Mouse (Mus musculus): Measurements from ENCODE around the gene Anapc16.
A peak's percentile ranks its signal among the peaks of the same experiment; 100 is the strongest.

Anapc16 gene

GRCm38 (mm10) chr10:59971813-59972212, 31.1 kb downstream of the Anapc16 start:
- no peak for DNase-seq (ENCODE audit: low read depth, low spot score)

- DNase-seq (ENCODE audit: low read depth, low spot score) = no peak
Observed at GRCm38 (mm10) chr10:59970450-59971062, 32.4 kb downstream of the Anapc16 start.

DNA sequence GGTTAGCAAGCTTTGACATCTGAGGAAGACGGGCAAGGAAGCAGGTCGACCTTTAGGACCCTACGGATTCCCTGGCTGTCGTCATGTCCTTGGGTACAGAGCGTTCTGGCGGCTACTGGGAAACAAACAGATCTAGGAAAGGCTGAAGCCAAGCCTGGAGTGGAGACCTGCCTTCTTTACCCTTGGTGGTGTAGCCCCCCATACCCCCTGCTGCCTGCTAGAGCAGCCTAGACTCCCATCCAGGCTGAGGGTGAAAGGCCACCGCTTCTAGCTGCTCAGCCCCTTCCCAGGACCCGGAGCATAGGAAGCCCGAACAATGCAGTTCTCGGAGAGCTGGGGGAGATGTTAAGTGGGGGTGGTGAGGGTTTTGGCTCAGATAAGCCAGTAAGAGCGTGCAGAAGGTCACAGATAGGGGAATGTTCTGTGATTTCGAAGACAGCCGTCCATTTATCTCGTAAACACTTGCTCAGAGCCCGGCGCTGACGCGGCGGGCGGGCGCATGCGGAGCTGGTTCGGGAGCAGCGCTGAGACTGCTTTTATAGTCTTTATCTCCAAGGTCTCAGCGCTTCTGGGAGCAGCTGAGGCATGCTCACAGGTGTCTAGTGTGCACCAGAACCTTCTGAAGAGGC, 33.0 kb downstream of the Anapc16 start:
- DNase-seq (ENCODE audit: low read depth, low spot score) = no peak

DNA sequence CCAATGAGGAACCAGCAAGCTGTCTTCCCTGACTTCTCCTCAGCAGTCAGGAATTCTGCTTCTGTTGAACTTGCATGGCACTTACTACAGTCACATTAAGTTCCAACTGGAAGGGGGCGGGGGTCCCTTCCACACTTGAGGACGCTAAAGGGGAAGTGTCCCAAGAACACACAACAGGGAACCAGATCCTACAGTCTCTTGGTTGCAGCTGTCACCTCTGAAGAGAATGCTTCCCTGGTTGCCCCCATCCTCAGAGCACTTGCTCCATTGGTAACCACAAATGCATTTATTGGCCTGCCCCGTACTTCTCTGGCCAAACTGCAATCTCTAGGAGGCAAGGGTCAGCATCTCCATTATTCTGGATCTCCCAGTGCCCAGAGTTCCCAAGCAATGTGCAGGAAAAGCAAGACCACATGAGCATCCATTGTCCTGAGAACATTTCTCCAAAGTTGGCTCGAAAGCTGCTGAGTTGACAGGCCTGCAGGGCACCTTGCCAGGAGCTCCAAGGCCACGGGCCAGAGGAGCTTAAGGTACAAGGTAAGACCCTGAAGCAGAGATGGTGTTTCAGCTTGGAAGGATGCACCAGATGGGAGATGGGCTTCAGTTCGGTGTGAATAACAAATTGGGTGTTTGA, 35.5 kb downstream of the Anapc16 start:
- no peak for DNase-seq (ENCODE audit: low read depth, low spot score)

- DNase-seq (ENCODE audit: low read depth, low spot score) = no peak
Observed at GRCm38 (mm10) chr10:59966743-59967142, 36.2 kb downstream of the Anapc16 start.

DNA sequence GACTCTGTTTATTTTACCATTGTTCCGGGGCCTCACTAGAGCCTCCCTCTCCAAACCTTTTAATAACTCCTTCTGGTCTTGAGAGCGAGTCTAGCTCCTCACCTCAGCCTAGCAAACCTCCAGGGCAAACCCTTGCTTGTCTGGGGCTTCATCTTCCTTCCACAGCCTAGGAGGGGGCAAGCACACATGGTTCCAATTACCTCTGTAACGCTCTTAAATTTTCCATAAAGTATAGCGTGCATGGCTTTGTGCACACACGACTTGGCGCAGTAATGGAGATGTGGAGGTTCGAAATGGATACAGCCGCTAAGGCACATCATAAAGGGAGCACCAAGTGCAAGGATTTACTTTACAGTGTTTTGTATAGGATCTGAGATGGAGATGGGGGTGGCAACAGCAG, 37.1 kb downstream of the Anapc16 start:
- no peak for DNase-seq (ENCODE audit: low read depth, low spot score)

DNA sequence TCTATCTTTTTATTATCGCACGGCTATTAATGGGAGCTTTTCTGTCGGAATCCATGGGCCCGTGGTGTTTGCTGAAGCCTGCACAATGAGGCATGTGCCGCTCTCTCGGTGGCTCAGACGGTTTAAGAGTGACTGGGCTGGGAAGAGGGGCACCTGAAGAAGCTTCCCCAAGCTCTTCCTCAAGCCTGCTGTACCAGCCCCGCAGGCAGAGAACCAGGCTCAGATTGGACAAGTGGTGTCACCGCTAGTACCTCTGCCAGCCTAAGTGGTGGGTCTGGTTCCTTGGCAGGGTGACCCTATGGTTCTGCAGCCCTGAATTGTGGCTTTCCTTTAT, 37.6 kb downstream of the Anapc16 start:
- no peak for DNase-seq (ENCODE audit: low read depth, low spot score)

- no peak for DNase-seq (ENCODE audit: low read depth, low spot score)
Observed at GRCm38 (mm10) chr10:59964504-59965361, 38.2 kb downstream of the Anapc16 start.

GRCm38 (mm10) chr10:59963609-59964008, 39.3 kb downstream of the Anapc16 start:
- DNase-seq (ENCODE audit: low read depth, low spot score) = no peak

DNA sequence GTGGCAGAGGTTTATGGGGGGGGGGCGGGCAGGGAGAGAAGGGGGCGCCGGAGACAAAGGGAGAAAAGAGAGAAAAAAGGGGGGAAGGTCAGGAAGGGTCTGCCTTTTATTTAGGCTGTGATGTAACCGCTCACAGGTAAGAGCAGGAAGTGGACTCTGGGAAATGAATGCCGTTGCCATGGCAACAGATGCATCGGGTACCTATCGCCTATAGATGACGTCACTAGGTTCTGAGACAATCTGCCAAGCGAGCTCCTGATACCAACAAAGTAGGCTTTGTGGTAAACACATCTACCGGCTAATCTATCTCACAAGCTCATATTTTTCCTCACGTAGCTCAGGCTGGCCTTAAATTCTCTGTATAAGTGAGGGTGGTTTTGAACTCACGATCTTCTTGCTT, 43.4 kb downstream of the Anapc16 start:
- no peak for DNase-seq (ENCODE audit: low read depth, low spot score)

GRCm38 (mm10) chr10:59958458-59958857, 44.5 kb downstream of the Anapc16 start:
- no peak for DNase-seq (ENCODE audit: low read depth, low spot score)

DNA sequence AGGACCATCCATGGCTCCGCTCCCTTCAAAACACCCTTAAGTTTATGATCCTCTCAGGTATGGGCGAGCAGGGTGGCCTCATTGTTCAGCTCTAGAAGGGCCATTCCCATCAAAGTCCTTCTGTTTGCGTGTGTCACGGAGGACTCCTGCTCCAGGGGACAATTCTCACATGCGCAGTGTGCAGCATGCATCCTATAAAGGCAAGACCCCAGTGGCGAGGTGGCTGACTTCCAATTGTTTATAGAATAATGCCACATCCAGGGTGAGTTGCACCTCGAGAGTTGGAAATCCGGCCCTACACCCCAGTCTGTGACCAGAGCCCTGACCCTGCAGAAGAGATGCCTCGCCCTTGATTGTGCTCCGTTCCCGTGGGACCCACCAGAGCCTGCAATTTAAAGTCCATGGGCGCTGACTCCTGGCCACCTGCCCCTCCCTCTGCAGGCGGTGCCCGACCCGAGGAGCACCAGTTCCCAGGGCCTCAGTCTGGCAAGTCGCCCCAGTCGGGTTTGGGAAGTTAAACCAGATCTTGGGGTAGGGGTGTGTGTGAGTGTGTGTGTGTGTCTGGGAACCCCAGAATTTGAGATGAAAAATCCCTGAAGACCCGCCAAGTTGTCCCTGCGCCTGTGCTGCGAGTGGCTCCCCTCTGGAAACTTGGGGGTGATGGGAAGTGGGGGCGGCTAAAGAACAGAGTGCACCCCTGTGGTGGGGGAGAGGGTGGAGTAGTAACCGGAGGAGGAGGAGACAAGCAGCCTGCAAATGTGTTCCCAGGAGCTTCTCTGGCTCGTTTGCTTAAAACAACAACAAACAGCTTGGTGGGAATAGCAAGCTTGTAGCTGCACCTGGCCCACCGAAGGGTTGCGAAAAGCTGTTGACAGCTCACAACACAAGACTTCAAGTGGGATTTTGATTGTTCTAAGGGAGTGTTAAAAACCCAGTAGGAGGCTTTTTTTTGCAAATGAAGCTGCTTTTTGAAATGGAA, 45.5 kb downstream of the Anapc16 start:
- no peak for DNase-seq (ENCODE audit: low read depth, low spot score)

- DNase-seq (ENCODE audit: low read depth, low spot score) = no peak
Observed at GRCm38 (mm10) chr10:59956681-59957080, 46.3 kb downstream of the Anapc16 start.

DNA sequence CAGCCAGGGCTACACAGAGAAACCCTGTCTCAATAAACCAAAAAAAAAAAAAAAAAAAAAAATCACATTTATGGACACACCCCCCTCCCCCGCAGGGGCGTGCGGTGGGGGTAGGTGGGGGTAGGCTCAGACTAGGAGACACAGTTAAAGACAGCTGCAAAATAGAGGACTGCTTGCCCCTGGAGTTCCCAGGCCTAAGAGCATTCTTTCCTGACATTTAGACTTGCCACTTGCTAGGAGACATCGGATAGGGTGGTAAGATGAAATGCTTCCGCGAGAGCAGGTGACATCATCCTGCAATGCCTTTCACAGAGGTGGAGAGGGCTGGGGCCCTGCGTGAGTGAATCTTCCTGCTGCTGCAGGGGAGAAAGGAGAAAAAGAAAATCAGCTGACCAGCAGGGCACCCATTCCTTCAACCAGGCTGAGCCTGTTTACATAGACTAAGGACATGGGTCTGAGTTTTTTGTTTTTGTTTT, 49.3 kb downstream of the Anapc16 start:
- no peak for DNase-seq (ENCODE audit: low read depth, low spot score)

DNA sequence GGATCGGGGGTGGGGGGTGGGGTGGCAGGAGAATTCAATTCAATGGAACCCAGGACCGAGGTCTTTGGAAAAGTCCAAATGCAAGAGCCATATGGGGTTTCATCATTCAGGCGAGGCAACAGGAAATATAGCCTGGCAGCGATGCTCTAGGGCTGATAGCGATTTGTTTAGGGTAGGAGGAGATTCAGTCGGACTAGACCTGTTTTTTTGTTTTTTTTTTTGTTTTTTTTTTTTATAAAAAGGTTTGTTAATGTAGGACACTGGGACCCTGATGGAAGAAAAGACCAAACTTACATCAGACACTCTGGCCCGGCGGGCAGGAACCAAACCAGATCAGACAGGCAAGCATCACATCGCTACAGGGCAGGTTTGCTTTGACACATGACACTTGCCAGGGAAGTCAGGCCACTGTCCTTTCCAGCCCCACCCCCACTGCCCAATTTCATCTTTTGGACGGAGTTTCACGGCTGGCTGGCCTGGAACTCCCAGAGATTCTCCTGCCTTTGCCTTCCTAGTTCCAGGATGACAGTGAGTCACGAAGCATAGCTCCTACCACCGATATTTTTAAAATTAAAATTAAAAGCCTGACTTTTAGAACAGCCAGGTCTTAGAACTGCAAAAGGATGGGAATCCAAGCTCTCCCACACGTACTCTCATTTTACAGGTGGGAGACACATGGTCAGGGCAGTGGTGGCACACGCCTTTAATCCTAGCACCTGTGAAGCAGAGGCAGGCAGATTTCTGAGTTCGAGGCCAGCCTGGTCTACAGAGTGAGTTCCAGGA, 50.0 kb downstream of the Anapc16 start:
- DNase-seq (ENCODE audit: low read depth, low spot score) = no peak

- no peak for DNase-seq (ENCODE audit: low read depth, low spot score)
Observed at GRCm38 (mm10) chr10:59952152-59952780, 50.7 kb downstream of the Anapc16 start.

DNA sequence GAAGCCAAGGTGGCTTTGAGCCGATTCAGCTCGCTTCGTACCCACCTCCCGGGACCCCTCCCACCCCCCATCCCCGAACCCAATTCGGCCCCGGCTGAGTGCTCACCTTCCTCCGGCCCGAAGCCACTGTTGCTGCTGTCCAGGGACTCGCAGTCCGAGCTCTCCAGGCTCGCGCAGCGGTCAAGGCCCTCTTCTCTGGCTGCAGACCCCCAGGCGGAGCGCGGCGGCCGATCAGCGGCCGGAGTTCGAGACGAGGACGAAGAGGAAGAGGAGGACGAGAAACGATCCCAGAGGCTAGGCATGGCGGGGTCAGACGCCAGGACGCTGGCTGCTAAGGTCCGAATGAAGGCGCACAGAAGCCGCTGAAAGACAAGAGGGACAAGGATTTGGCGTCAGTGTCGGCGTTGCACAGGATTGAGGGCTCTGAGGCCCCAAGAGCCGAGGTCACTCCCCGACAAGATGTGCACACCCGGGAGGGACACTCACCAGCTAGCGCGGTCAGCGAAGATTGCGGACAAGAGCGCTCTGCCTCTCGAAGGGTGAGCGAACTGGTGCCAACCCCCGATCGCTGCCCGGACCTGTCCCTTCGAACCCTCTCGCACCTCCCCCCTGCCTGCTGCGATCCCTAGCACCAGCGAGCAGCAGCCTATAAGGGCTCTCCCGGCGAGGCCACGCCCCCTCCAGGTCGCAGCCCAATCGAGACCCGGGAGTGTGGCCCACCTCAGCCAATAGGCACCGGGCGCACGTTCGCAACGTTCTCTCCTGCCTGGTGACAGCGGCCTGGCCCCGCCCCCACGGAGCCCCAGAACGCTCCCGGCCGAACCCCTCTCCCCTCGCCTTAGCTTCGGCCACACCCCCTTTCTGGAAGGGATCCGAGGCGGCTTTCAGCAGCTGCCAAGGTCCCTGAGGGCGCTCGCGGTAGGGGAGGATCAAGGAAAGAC, 51.5 kb downstream of the Anapc16 start, which contains the start of gene Ddit4:
Gene Ddit4, minus strand, starts transcription at position 624 of the 941 bp plus-strand sequence.
- DNase-seq (ENCODE audit: low read depth, low spot score) = peak; percentile 72

DNA sequence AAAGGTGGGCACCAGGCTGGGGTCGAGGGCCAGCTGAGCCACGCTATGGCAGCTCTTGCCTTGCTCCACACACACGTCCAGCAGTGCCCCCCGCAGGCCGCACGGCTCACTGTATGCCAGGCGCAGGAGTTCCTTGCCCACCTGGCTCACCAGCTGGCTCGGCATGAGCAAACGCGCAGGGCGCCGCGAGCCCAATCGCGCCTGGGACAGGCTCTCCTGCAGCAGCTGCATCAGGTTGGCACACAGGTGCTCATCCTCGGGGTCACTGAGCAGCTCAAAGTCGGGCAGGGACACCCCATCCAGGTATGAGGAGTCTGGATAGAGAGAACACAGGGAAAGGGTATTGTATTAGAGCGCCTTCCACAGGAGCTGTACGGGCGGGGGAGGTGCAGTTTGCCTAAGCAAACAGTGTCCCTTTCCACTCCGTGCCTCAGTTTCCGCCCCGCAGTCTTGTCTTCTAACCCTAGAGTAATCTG, 52.2 kb downstream of the Anapc16 start:
- no peak for DNase-seq (ENCODE audit: low read depth, low spot score)

All from c-Kit-negative CD71-positive TER-119-positive erythroid progenitor cells, embryonic 14.5 days (primary cell).